Mouse (Mus musculus): Measurements from ENCODE around the gene Prkcq. TPM values are rescaled to one million over a fixed set of nuclear protein-coding genes. Genes with fewer than 3 reads are reported as not detected.

Gene Prkcq
- total RNA-seq, 2 experiments from 2014 or later, result 1.8 to 2.5 TPM

- no peak for DNase-seq
- intact Hi-C loops (cut with DNase I), result no loop called here
Measured at GRCm38 (mm10) chr2:11182096-11182495, 10.2 kb downstream of the Prkcq start.

GRCm38 (mm10) chr2:11183991-11184390 lies 12.1 kb downstream of the Prkcq start:
- DNase-seq, result no peak
- intact Hi-C loops (cut with DNase I), result no loop called here

- intact Hi-C loops (cut with DNase I), result no loop called here
- DNase-seq, result no peak
Measured at GRCm38 (mm10) chr2:11186586-11186985, 14.7 kb downstream of the Prkcq start.

GRCm38 (mm10) chr2:11187166-11187565 lies 15.3 kb downstream of the Prkcq start:
- DNase-seq, result no peak
- intact Hi-C loops (cut with DNase I), result no loop called here

- intact Hi-C loops (cut with DNase I), result no loop called here
- DNase-seq, result no peak
Measured at GRCm38 (mm10) chr2:11188279-11188678, 16.4 kb downstream of the Prkcq start.

- no peak for DNase-seq
- intact Hi-C loops (cut with DNase I), result no loop called here
Measured at GRCm38 (mm10) chr2:11189150-11189767, 17.4 kb downstream of the Prkcq start.

GRCm38 (mm10) chr2:11192281-11193098 lies 20.6 kb downstream of the Prkcq start:
- DNase-seq, result no peak

GRCm38 (mm10) chr2:11193099-11193618 lies 21.3 kb downstream of the Prkcq start:
- no peak for DNase-seq
- intact Hi-C loops (cut with DNase I), result no loop called here

More at GRCm38 (mm10) chr2:11192281-11193098, 20.6 kb downstream of the Prkcq start:
- intact Hi-C loops (cut with DNase I), result no loop called here

GRCm38 (mm10) chr2:11194732-11195340 lies 22.9 kb downstream of the Prkcq start:
- no peak for DNase-seq
- intact Hi-C loops (cut with DNase I), result no loop called here

GRCm38 (mm10) chr2:11196071-11196470 lies 24.2 kb downstream of the Prkcq start:
- intact Hi-C loops (cut with DNase I), result no loop called here
- DNase-seq, result no peak

GRCm38 (mm10) chr2:11196952-11197559 lies 25.1 kb downstream of the Prkcq start:
- DNase-seq, result no peak
- intact Hi-C loops (cut with DNase I), result no loop called here

- DNase-seq, result no peak
- intact Hi-C loops (cut with DNase I), result no loop called here
Measured at GRCm38 (mm10) chr2:11199624-11200023, 27.7 kb downstream of the Prkcq start.

- intact Hi-C loops (cut with DNase I), result no loop called here
- no peak for DNase-seq
Measured at GRCm38 (mm10) chr2:11202841-11203240, 30.9 kb downstream of the Prkcq start.

- intact Hi-C loops (cut with DNase I), result no loop called here
- no peak for DNase-seq
Measured at GRCm38 (mm10) chr2:11203261-11203660, 31.4 kb downstream of the Prkcq start.

- intact Hi-C loops (cut with DNase I), result no loop called here
- no peak for DNase-seq
Measured at GRCm38 (mm10) chr2:11204232-11204631, 32.3 kb downstream of the Prkcq start.

GRCm38 (mm10) chr2:11204961-11205360 lies 33.1 kb downstream of the Prkcq start:
- DNase-seq, result no peak
- intact Hi-C loops (cut with DNase I), result no loop called here

- no peak for DNase-seq
- intact Hi-C loops (cut with DNase I), result no loop called here
Measured at GRCm38 (mm10) chr2:11205720-11206119, 33.8 kb downstream of the Prkcq start.

GRCm38 (mm10) chr2:11208263-11208662 lies 36.4 kb downstream of the Prkcq start:
- intact Hi-C loops (cut with DNase I), result no loop called here
- no peak for DNase-seq

- intact Hi-C loops (cut with DNase I), result no loop called here
Measured at GRCm38 (mm10) chr2:11209335-11209734, 37.4 kb downstream of the Prkcq start.

GRCm38 (mm10) chr2:11210241-11210916 lies 38.5 kb downstream of the Prkcq start:
- no peak for DNase-seq
- intact Hi-C loops (cut with DNase I), result no loop called here

More at GRCm38 (mm10) chr2:11209335-11209734, 37.4 kb downstream of the Prkcq start:
- DNase-seq, result no peak

Measured in heart, postnatal 10 days (tissue).